Mouse (Mus musculus) hindbrain, embryonic 12.5 days (tissue): ENCODE measurements around the gene Fuom. TPM values are rescaled to one million over a fixed set of nuclear protein-coding genes. Genes with fewer than 3 reads are reported as not detected.

Experiments
- ATAC-seq: fragments of 200-750 bp; cut with Nextera tagmentation; 2 replicates; pipeline ENCODE4 v1.8.0; 2017; ENCODE audit warnings: moderate TSS enrichment; ENCODE audit not compliant: low FRiP score
- H3K27ac ChIP-seq: fragments of 300-500 bp; sonication (generic); 2 replicates; pipeline ENCODE4 v1.5.1; 2016; ENCODE audit warnings: mild to moderate bottlenecking
- H3K27me3 ChIP-seq: fragments of 300-500 bp; sonication (generic); 2 replicates; pipeline ENCODE4 v1.6.1; 2016; ENCODE audit warnings: mild to moderate bottlenecking
- H3K36me3 ChIP-seq: fragments of 300-500 bp; sonication (generic); 2 replicates; pipeline ENCODE4 v1.6.1; 2016; ENCODE audit warnings: mild to moderate bottlenecking
- H3K4me1 ChIP-seq: fragments of 300-500 bp; sonication (generic); 2 replicates; pipeline ENCODE4 v1.6.1; 2016
- H3K4me2 ChIP-seq: fragments of 300-500 bp; sonication (generic); replicated peaks from 2 replicates; pipeline ENCODE4 v1.6.1; 2016; ENCODE audit warnings: mild to moderate bottlenecking
- H3K4me3 ChIP-seq: fragments of 300-500 bp; sonication (generic); 2 replicates; pipeline ENCODE4 v1.5.1; 2016; ENCODE audit warnings: mild to moderate bottlenecking
- H3K9ac ChIP-seq: fragments of 300-500 bp; sonication (generic); 2 replicates; pipeline ENCODE4 v1.6.1; 2016; ENCODE audit warnings: mild to moderate bottlenecking, moderate library complexity
- H3K9me3 ChIP-seq: fragments of 300-500 bp; sonication (generic); replicated peaks from 2 replicates; pipeline ENCODE4 v1.6.1; 2016; ENCODE audit warnings: mild to moderate bottlenecking
- WGBS: fragments of 180-500 bp; shearing (Covaris S2); methylation state at CpG from one replicate; pipeline ENCODE4 v1.1.7; 2016; 5-methylcytosine and 5-hydroxymethylcytosine counted together
- polyA plus RNA-seq: library from polyadenylated mRNA; unstranded; fragments of >200 nt; fragmentation: Nextera tagmentation; extraction: Ambion mirVana; gene quantifications from 2 replicates; pipeline ENCODE4 v1.2.1, GENCODE M21; 2016

Fuom gene
- polyA plus RNA-seq, 1 experiment from 2014 or later, result 24.7 TPM

GRCm38 (mm10) chr7:140047811-140048311, 54.4 kb downstream of the Fuom start:
- no peaks in the 10 kb centered on the region for H3K36me3 ChIP-seq
- peak overlapping the region; percentile 58 for H3K9ac ChIP-seq
- H3K4me3 ChIP-seq, result peak overlapping the region; percentile 54
- under 1% methylated on average over 33 of the region's 33 CpGs for WGBS
- H3K4me1 ChIP-seq, result peaks cover 33% of the 10 kb centered on the region
- peak overlapping the region; percentile 52; the same call in 1 of the 2 replicates for H3K27ac ChIP-seq
- no peak for ATAC-seq
- H3K9me3 ChIP-seq, result no peaks in the 10 kb centered on the region
- peaks cover 84% of the 10 kb centered on the region for H3K27me3 ChIP-seq
- H3K4me2 ChIP-seq, result peak overlapping the region; percentile 70

Other genes starting within 250 kb of the Fuom start
- gene Kndc1, start 207.7 kb downstream of the Fuom start, polyA plus RNA-seq, result 3.5 and 3.8 TPM in 2 replicates
- not detected in 2 replicates for gene Utf1, start 158.7 kb downstream of the Fuom start, polyA plus RNA-seq
- 0.77 and 1.2 TPM in 2 replicates for gene 6430531B16Rik, start 123.7 kb downstream of the Fuom start, polyA plus RNA-seq
- gene Adam8, start 109.9 kb downstream of the Fuom start, polyA plus RNA-seq, result 3.4 and 3.5 TPM in 2 replicates
- 45.6 and 45.9 TPM in 2 replicates for gene Zfp511, start 66.0 kb downstream of the Fuom start, polyA plus RNA-seq
- 65.8 and 70.6 TPM in 2 replicates for gene Tubgcp2, start 65.8 kb downstream of the Fuom start, polyA plus RNA-seq
- gene Msx3, start 53.4 kb downstream of the Fuom start, polyA plus RNA-seq, result 54.7 and 69.1 TPM in 2 replicates
- gene Caly, start 19.9 kb downstream of the Fuom start, polyA plus RNA-seq, result 24.8 and 25.1 TPM in 2 replicates
- not detected in 2 replicates for gene Prap1, start 9.0 kb downstream of the Fuom start, polyA plus RNA-seq
- gene Paox, start 13.4 kb upstream of the Fuom start, polyA plus RNA-seq, result 12.9 and 18.1 TPM in 2 replicates
- gene Echs1, start 14.0 kb upstream of the Fuom start, polyA plus RNA-seq, result 134 and 148 TPM in 2 replicates
- gene Mtg1, start 35.1 kb upstream of the Fuom start, polyA plus RNA-seq, result 24.5 and 25.7 TPM in 2 replicates
- gene Sprn, start 52.4 kb upstream of the Fuom start, polyA plus RNA-seq, result 3.3 and 4.6 TPM in 2 replicates
- gene Olfr522, start 62.3 kb upstream of the Fuom start, polyA plus RNA-seq, result not detected in 2 replicates
- gene Olfr523, start 70.8 kb upstream of the Fuom start, polyA plus RNA-seq, result not detected in 2 replicates
- not detected in 2 replicates for gene Olfr524, start 103.5 kb upstream of the Fuom start, polyA plus RNA-seq
- not detected in 2 replicates for gene Cd163l1, start 115.8 kb upstream of the Fuom start, polyA plus RNA-seq
- gene 5830411N06Rik, start 144.8 kb upstream of the Fuom start, polyA plus RNA-seq, result not detected in 2 replicates
- gene Olfr525, start 218.4 kb upstream of the Fuom start, polyA plus RNA-seq, result not detected in 2 replicates
- not detected in 2 replicates for gene Olfr527, start 231.6 kb upstream of the Fuom start, polyA plus RNA-seq